Mouse (Mus musculus): Measurements from ENCODE around the gene Cd2.

DNA sequence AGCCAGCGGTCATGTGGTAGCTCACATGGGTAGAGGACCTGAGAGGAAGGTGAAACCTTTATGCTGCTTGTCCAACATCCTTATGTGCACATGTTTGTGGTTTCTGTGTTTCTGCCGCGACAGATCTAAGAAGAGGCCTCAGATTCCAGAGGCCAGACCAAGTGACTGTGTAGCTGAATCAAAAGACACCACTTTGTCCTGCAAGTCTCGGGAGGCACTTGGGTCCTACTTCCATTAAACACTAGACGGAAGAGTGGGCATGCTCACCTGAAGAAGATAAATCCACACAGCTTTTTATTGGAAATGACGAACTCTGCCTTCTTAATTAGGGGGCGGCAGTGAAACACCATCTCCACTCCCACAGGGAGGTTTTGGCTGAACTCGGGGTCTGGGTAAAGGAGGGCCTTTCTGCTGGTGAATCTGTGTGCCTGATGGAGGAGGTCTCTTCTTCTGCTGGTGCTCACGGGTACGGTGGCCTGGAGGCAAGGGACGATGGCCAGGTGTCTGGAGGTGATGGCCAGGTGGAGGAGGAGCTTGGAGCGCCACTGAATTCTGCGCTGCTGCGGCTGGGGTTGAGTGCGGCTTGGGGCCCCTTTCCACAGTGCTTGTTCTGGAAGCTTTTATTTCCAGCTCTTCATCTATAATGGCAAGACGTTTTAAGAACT lies 12.0 kb downstream of the Cd2 start:
- no peak for TF ChIP-seq EP300 (IDR thresholded peaks at IDR 0.05; ENCODE audit: insufficient read depth, low read depth, low read length)
- TF ChIP-seq CTCF (IDR thresholded peaks at IDR 0.05) = no peak
- TF ChIP-seq POLR2A (IDR thresholded peaks at IDR 0.05; ENCODE audit: insufficient read depth, low read depth, low read length) = no peak

All from heart, adult 2 months (tissue).